In the genomic region with DNA sequence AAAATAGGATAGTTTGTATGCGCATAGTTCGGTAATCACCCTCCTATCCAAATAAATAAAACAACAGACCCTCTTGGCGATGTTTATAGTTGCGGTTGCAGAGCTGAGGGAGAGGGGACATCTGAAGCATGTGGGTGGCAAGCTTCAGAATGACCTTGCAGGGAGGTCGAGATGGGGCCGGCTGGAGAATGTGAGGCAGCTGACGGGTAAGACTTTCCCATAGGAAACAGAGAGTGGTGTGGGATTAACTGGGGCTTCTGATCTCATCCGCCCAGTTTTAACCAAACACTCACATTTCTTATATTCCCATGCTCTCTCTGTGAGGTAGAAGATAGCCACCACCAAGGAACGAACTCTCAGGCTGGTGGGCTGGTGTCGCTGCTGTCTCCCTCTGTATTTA, we compare ENCODE assay signal across 9 mouse cellular contexts.
DNase-seq lines count a peak whose midpoint lies in the region; ATAC-seq lines count a peak whose summit lies in the region.
"Had no signal": no experiment of that assay in that cellular context is flagged by ENCODE, and none has a peak within 500 bp of the region (broad histone marks: within the 10 kb centered on the region; RNA-seq: fewer than 3 reads in every experiment).

No protein-coding gene starts in this region.

- no peak for ATAC-seq in hindbrain, embryonic 12.5 days (ENCODE audit: low FRiP score)
- no peak for ATAC-seq in embryonic facial prominence, embryonic 13.5 days (ENCODE audit: insufficient number of reproducible peaks, insufficient read depth, low FRiP score, low TSS enrichment, low read depth)
- 0 out of 2 replicates have a peak, but pooled peaks have one; percentile 37 for ATAC-seq in midbrain, embryonic 13.5 days

- no peak overlapping the region; the same call in 1 of the 2 replicates for H3K4me3 ChIP-seq in hindbrain, embryonic 10.5 days
- no peak overlapping the region for H3K4me3 ChIP-seq in hindbrain, embryonic 12.5 days
- H3K4me3 ChIP-seq in embryonic facial prominence, embryonic 13.5 days = no peak overlapping the region
- H3K4me3 ChIP-seq in midbrain, embryonic 13.5 days (replicated peaks) = no peak overlapping the region

- no peak overlapping the region for H3K4me2 ChIP-seq in hindbrain, embryonic 12.5 days (replicated peaks)
- peak overlapping the region; percentile 38 for H3K4me2 ChIP-seq in embryonic facial prominence, embryonic 13.5 days
- peak overlapping the region; percentile 7; the same call in 1 of the 2 replicates for H3K4me2 ChIP-seq in midbrain, embryonic 13.5 days (replicated peaks)

- DNase-seq in hindbrain, embryonic 10.5 days (ENCODE audit: low spot score) = peak; percentile 26
- peak; percentile 63 for DNase-seq in R1 (ENCODE audit: low read depth, low spot score)
- no peak for DNase-seq in spleen, postnatal 4 days (ENCODE audit: low spot score in 2 of 2)
- DNase-seq in natural killer cell, adult 2 months (ENCODE audit: low spot score in 2 of 2) = no peak
- no peak for DNase-seq in left cerebral cortex, adult 8-10 months (ENCODE audit: low spot score in 2 of 2)
- DNase-seq: right cerebral cortex, postnatal 14 days had no signal

- H3K9me3 ChIP-seq in hindbrain, embryonic 10.5 days = no peaks in the 10 kb centered on the region
- no peaks in the 10 kb centered on the region for H3K9me3 ChIP-seq in hindbrain, embryonic 12.5 days (replicated peaks)
- no peaks in the 10 kb centered on the region for H3K9me3 ChIP-seq in embryonic facial prominence, embryonic 13.5 days
- no peaks in the 10 kb centered on the region for H3K9me3 ChIP-seq in midbrain, embryonic 13.5 days

- 30% methylated on average over 10 of the region's 10 CpGs for WGBS in hindbrain, embryonic 10.5 days
- 27% methylated on average over 10 of the region's 10 CpGs for WGBS in hindbrain, embryonic 12.5 days
- 12% methylated on average over 10 of the region's 10 CpGs for WGBS in embryonic facial prominence, embryonic 13.5 days
- 28% methylated on average over 10 of the region's 10 CpGs for WGBS in midbrain, embryonic 13.5 days

- no peaks in the 10 kb centered on the region for H3K36me3 ChIP-seq in hindbrain, embryonic 10.5 days
- no peaks in the 10 kb centered on the region for H3K36me3 ChIP-seq in hindbrain, embryonic 12.5 days
- no peaks in the 10 kb centered on the region for H3K36me3 ChIP-seq in embryonic facial prominence, embryonic 13.5 days
- H3K36me3 ChIP-seq in midbrain, embryonic 13.5 days = no peaks in the 10 kb centered on the region

- H3K4me1 ChIP-seq in hindbrain, embryonic 10.5 days (replicated peaks) = peaks cover 32% of the 10 kb centered on the region
- peaks cover 16% of the 10 kb centered on the region for H3K4me1 ChIP-seq in hindbrain, embryonic 12.5 days
- H3K4me1 ChIP-seq in embryonic facial prominence, embryonic 13.5 days = peaks cover 18% of the 10 kb centered on the region
- peaks cover 21% of the 10 kb centered on the region for H3K4me1 ChIP-seq in midbrain, embryonic 13.5 days (replicated peaks)

- peak overlapping the region; percentile 74 for H3K27ac ChIP-seq in hindbrain, embryonic 10.5 days
- H3K27ac ChIP-seq in hindbrain, embryonic 12.5 days = no peak overlapping the region
- no peak overlapping the region for H3K27ac ChIP-seq in embryonic facial prominence, embryonic 13.5 days
- H3K27ac ChIP-seq in midbrain, embryonic 13.5 days = 0 out of 2 replicates have a peak overlapping the region, but pooled peaks have one; percentile 2

- no peaks in the 10 kb centered on the region for H3K27me3 ChIP-seq in hindbrain, embryonic 10.5 days (ENCODE audit: insufficient read depth, poor library complexity, severe bottlenecking)
- no peaks in the 10 kb centered on the region for H3K27me3 ChIP-seq in hindbrain, embryonic 12.5 days
- H3K27me3 ChIP-seq in embryonic facial prominence, embryonic 13.5 days = no peaks in the 10 kb centered on the region; the same call in 1 of the 2 replicates
- no peaks in the 10 kb centered on the region for H3K27me3 ChIP-seq in midbrain, embryonic 13.5 days

- H3K9ac ChIP-seq in hindbrain, embryonic 12.5 days = no peak overlapping the region
- H3K9ac ChIP-seq in embryonic facial prominence, embryonic 13.5 days = no peak overlapping the region
- H3K9ac ChIP-seq in midbrain, embryonic 13.5 days (replicated peaks) = 0 out of 2 replicates have a peak overlapping the region, but pooled peaks have one; percentile 5

Comparison
In these comparisons a context has a peak if more than half of its experiments do, and no peak if none do; other contexts are left out.
1. H3K27ac ChIP-seq: peak in hindbrain, embryonic 10.5 days (single experiment) and midbrain, embryonic 13.5 days (single experiment); none in hindbrain, embryonic 12.5 days (single experiment) and embryonic facial prominence, embryonic 13.5 days (single experiment).
2. DNase-seq: peak in hindbrain, embryonic 10.5 days (single experiment) and R1 (single experiment); none in spleen, postnatal 4 days (0 of 2), natural killer cell, adult 2 months (0 of 2) and left cerebral cortex, adult 8-10 months (0 of 2).